Mouse (Mus musculus) left cerebral cortex, postnatal 36 days (tissue): ENCODE results near the gene Pxn. TPM values are rescaled to one million over a fixed set of nuclear protein-coding genes. Genes with fewer than 3 reads are reported as not detected.

Experiments
- microRNA-seq: library from miRNA; unstranded; fragments of <30 nt; microRNA quantifications from one replicate; pipeline ENCODE4 v1.2.0, GENCODE M21; 2022
- total RNA-seq, 2 experiments: library from RNA; stranded (reverse); gene quantifications; 2 replicates each; pipeline ENCODE4 v1.2.3; 2021

The Pxn gene
- total RNA-seq, 2 experiments from 2014 or later, result 15.1 to 24.7 TPM

Small RNA genes within 50 kb of the gene (microRNA-seq; reads per million reads assigned to microRNA genes)
- gene Mir7029, result not detected

Other genes with a start within 250 kb of the Pxn start
- 100 to 1,000 TPM; 247 to 258 TPM for gene Rnf10, start 233.8 kb upstream of the Pxn start, total RNA-seq
- gene Coq5, start 227.0 kb upstream of the Pxn start, total RNA-seq, result 10 to 100 TPM; 38.1 to 40.1 TPM
- 100 to 1,000 TPM; 638 to 644 TPM for gene Dynll1, start 205.7 kb upstream of the Pxn start, total RNA-seq
- gene Srsf9, start 179.5 kb upstream of the Pxn start, total RNA-seq, result 10 to 100 TPM; 62.5 to 70.6 TPM
- 10 to 100 TPM; 20.3 to 21.7 TPM for gene Gatc, start 165.5 kb upstream of the Pxn start, total RNA-seq
- gene Triap1, start 165.5 kb upstream of the Pxn start, total RNA-seq, result 10 to 100 TPM; 24.2 to 30.0 TPM
- gene Cox6a1, start 157.7 kb upstream of the Pxn start, total RNA-seq, result 100 to 1,000 TPM; 677 to 817 TPM
- 10 to 100 TPM; 46.9 to 51.3 TPM for gene Msi1, start 77.1 kb upstream of the Pxn start, total RNA-seq
- not detected for gene Pla2g1b, start 40.4 kb upstream of the Pxn start, total RNA-seq
- gene Sirt4, start 22.0 kb upstream of the Pxn start, total RNA-seq, result 10 to 100 TPM; 19.7 to 51.7 TPM
- gene Rplp0, start 52.8 kb downstream of the Pxn start, total RNA-seq, result 100 to 1,000 TPM; 173 to 213 TPM
- gene Gcn1l1, start 58.6 kb downstream of the Pxn start, total RNA-seq, result 10 to 100 TPM; 61.2 to 69.0 TPM
- gene Rab35, start 125.2 kb downstream of the Pxn start, total RNA-seq, result 100 to 1,000 TPM in 1 of 2 experiments, 10 to 100 TPM in 1; 96.7 to 106 TPM
- gene Bicdl1, start 224.9 kb downstream of the Pxn start, total RNA-seq, result 100 to 1,000 TPM; 147 to 149 TPM